Mouse (Mus musculus) forebrain, embryonic 11.5 days (tissue): ENCODE data around the gene Zfp26. TPM values are rescaled to one million over a fixed set of nuclear protein-coding genes. Genes with fewer than 3 reads are reported as not detected.
A peak's percentile ranks its signal among the peaks of the same experiment; 100 is the strongest.

Experiments
- ATAC-seq: fragments of 200-750 bp; cut with Nextera tagmentation; replicated peaks from 2 replicates; pipeline ENCODE4 v1.8.0; 2017; ENCODE audit warnings: moderate TSS enrichment; ENCODE audit not compliant: low FRiP score
- DNase-seq: peaks from one replicate; pipeline ENCODE4 v3.0.0-alpha.2; 2017; ENCODE audit warnings: low spot score
- H3K27ac ChIP-seq: fragments of 300-500 bp; sonication (generic); 2 replicates; pipeline ENCODE4 v1.5.1; 2014; ENCODE audit warnings: low read depth, low read length
- H3K27me3 ChIP-seq: fragments of 300-500 bp; sonication (generic); 2 replicates; pipeline ENCODE4 v1.6.1; 2014; ENCODE audit warnings: mild to moderate bottlenecking, low read length, mixed read lengths; ENCODE audit not compliant: control insufficient read depth, insufficient read depth
- H3K36me3 ChIP-seq: fragments of 300-500 bp; sonication (generic); 2 replicates; pipeline ENCODE4 v1.6.1; 2014; ENCODE audit warnings: mild to moderate bottlenecking, low read length, moderate library complexity, mixed read lengths; ENCODE audit not compliant: control insufficient read depth, insufficient read depth
- H3K4me1 ChIP-seq: fragments of 300-500 bp; sonication (generic); replicated peaks from 2 replicates; pipeline ENCODE4 v1.6.1; 2014; ENCODE audit warnings: low read length, mixed read lengths; ENCODE audit not compliant: control insufficient read depth, insufficient read depth
- H3K4me2 ChIP-seq: fragments of 300-500 bp; sonication (generic); 2 replicates; pipeline ENCODE4 v1.6.1; 2014; ENCODE audit warnings: low read depth, mild to moderate bottlenecking, low read length, moderate library complexity, mixed read lengths; ENCODE audit not compliant: severe bottlenecking
- H3K4me3 ChIP-seq: fragments of 300-500 bp; sonication (generic); 2 replicates; pipeline ENCODE4 v1.5.1; 2014; ENCODE audit warnings: low read depth, low read length
- H3K9ac ChIP-seq: fragments of 300-500 bp; sonication (generic); 2 replicates; pipeline ENCODE4 v1.6.1; 2014; ENCODE audit warnings: low read length
- H3K9me3 ChIP-seq: fragments of 300-500 bp; sonication (generic); 2 replicates; pipeline ENCODE4 v1.6.1; 2016; ENCODE audit warnings: low read length, mixed read lengths; ENCODE audit not compliant: control insufficient read depth
- WGBS: fragments of 180-500 bp; shearing (Covaris S2); extraction: QIAGEN DNeasy Blood & Tissue Kit; methylation state at CpG from one replicate; pipeline ENCODE4 v1.1.7; 2014; 5-methylcytosine and 5-hydroxymethylcytosine counted together
- polyA plus RNA-seq: library from polyadenylated mRNA; unstranded; fragments of >200 nt; fragmentation: Nextera tagmentation; extraction: Ambion mirVana; gene quantifications from 2 replicates; pipeline ENCODE4 v1.2.1, GENCODE M21; 2014

Zfp26 gene
- polyA plus RNA-seq, 1 experiment from 2014 or later, result 32.3 TPM

GRCm38 (mm10) chr9:20384532-20385342 is 75.2 kb downstream of the Zfp26 start, which contains the start of gene Zfp560:
Zfp560 (minus strand) TSS chr9:20385177.
- 4% methylated on average over 40 of the region's 40 CpGs for WGBS
- Histone ChIP-seq H3K4me1 (no peaks in the 10 kb centered on the region), H3K9ac (peak within 1 kb of the TSS; percentile 81), H3K9me3 (no peaks in the 10 kb centered on the region), H3K27ac (no peak within 1 kb of the TSS), H3K4me2 (peak within 1 kb of the TSS; percentile 48), H3K36me3 (no peaks in the 10 kb centered on the region), H3K4me3 (peak within 1 kb of the TSS; percentile 55), H3K27me3 (no peaks in the 10 kb centered on the region)
- DNase-seq (peak; percentile 97), ATAC-seq (peak; percentile 99)

- Histone ChIP-seq H3K4me1 (no peaks in the 10 kb centered on the region), H3K9me3 (no peaks in the 10 kb centered on the region), H3K27ac (no peak overlapping the region), H3K27me3 (no peaks in the 10 kb centered on the region), H3K36me3 (no peaks in the 10 kb centered on the region), H3K4me2 (no peak overlapping the region), H3K4me3 (no peak overlapping the region), H3K9ac (no peak overlapping the region)
- ATAC-seq (no peak), DNase-seq (no peak)
- WGBS, result 94% methylated on average over 7 of the region's 7 CpGs
These were observed 76.3 kb downstream of the Zfp26 start for GRCm38 (mm10) chr9:20383659-20384058.

Other genes starting within 250 kb of the Zfp26 start
- not detected in 2 replicates for gene Olfr871, start 248.0 kb downstream of the Zfp26 start, polyA plus RNA-seq
- gene Olfr872, start 223.0 kb downstream of the Zfp26 start, polyA plus RNA-seq, result not detected in 2 replicates
- not detected in 2 replicates for gene Olfr39, start 177.8 kb downstream of the Zfp26 start, polyA plus RNA-seq
- gene Olfr873, start 161.6 kb downstream of the Zfp26 start, polyA plus RNA-seq, result 0.04 TPM in 1 of 2 replicates, not detected in the other
- gene Olfr18, start 124.1 kb downstream of the Zfp26 start, polyA plus RNA-seq, result not detected in 2 replicates
- 31.9 and 35.1 TPM in 2 replicates for gene Zfp560, start 75.0 kb downstream of the Zfp26 start, polyA plus RNA-seq
- 29.1 and 35.4 TPM in 2 replicates for gene Zfp426, start 32.6 kb upstream of the Zfp26 start, polyA plus RNA-seq
- 142 and 161 TPM in 2 replicates for gene Zfp266, start 61.3 kb upstream of the Zfp26 start, polyA plus RNA-seq
- 22.2 and 24.4 TPM in 2 replicates for gene Zfp846, start 121.1 kb upstream of the Zfp26 start, polyA plus RNA-seq
- gene Ubl5, start 182.7 kb upstream of the Zfp26 start, polyA plus RNA-seq, result 350 and 401 TPM in 2 replicates
- gene Fbxl12, start 184.6 kb upstream of the Zfp26 start, polyA plus RNA-seq, result 13.1 and 14.8 TPM in 2 replicates
- gene Pin1, start 191.9 kb upstream of the Zfp26 start, polyA plus RNA-seq, result 63.0 and 72.5 TPM in 2 replicates